Mouse (Mus musculus) heart, postnatal 25 days (tissue): Measurements from ENCODE around the gene Prmt6. TPM values are rescaled to one million over a fixed set of nuclear protein-coding genes. Genes with fewer than 3 reads are reported as not detected.

ENCODE experiments used
- DNase-seq: peaks from one replicate; pipeline ENCODE4 v3.0.0; 2022; ENCODE audit warnings: low spot score
- intact Hi-C: fragments of 180-260 bp; cut with DNase I; formaldehyde crosslinking; loops from one replicate; pipeline ENCODE4 v1.15.1; 2025
- total RNA-seq, 2 experiments: library from RNA; stranded (reverse); gene quantifications; 2 replicates each; pipeline ENCODE4 v1.2.3; 2021

Gene Prmt6
- 1 to 10 TPM; 3.5 to 4.1 TPM for total RNA-seq

GRCm38 (mm10) chr3:110250839-110251700 is at the start of gene Prmt6:
Prmt6 (minus strand) TSS chr3:110250998.
- intact Hi-C loops, result no loop called here
- peak; percentile 82 for DNase-seq

DNA sequence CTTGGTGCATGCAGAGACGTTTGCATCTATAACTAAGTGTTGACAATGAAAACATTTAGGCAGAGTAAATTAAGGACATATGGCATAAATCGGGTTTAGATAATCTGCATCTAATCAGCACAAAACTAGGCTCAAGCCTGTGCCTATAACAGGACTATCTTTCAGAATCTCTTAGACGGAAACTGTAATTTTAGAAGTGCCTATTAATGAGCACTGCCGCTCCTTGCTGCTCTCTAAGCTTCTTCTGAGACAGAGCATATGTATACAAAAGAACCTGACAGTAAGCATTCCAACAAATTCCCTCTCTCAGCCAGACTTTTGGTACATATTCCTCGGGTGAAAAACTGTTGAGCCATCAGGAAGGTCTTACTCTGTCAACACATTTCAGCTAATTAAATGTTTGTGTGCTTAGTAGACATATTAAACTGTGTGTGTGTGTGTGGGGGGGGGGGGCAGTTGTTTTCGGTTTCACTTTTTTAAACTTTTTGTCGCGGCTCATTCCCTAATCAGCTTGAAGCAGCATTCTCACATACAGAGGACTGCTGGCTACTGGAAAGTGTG is 39.8 kb upstream of the Prmt6 start:
- DNase-seq, result no peak
- intact Hi-C loops, result no loop called here

DNA sequence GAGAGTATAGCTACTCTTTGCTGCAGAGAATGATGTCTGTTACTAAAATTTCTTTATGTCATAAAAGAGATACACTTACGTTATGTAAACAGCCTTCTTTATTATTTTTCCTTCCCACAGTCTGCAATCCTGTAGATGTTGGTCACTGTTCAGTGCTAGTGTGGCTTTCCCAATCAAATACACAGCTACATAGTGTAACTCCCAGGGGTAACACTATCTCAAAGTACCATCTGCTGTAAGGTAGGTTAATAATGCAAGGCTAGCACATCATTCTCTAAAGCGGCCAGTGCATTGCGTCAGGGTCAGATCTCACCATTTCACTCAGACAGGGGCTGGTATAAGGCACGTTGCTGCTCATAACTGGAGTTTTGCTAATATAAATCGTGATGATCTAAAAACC is 31.9 kb upstream of the Prmt6 start:
- DNase-seq, result no peak
- intact Hi-C loops, result no loop called here

- no peak for DNase-seq
- intact Hi-C loops, result no loop called here
These were observed 17.0 kb upstream of the Prmt6 start for GRCm38 (mm10) chr3:110267790-110268189.

DNA sequence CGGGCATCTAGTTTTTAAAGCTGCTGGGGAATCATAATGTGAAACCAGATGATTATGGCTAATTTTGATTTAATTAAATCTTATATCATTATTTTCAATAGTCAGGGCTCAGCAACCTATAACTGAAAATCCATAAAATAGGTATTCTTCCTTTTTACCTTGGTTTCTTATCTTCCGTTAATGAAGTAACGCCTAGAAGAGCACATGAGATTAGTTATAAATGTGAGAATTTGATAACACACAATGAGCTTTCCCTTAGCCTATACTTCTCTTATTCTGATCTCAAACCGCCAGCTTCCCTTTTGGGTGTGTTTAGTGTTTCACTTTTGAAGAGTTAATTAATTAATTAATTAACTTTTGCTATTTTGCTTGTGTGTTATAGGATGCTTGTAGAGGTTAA is 2.3 kb upstream of the Prmt6 start:
- intact Hi-C loops, result no loop called here

GRCm38 (mm10) chr3:110249891-110250838 is 633 bp downstream of the Prmt6 start:
- intact Hi-C loops, result no loop called here
- peak; percentile 46 for DNase-seq

More for the DNA sequence above, 2.3 kb upstream of the Prmt6 start:
- DNase-seq, result no peak

- DNase-seq, result no peak
- intact Hi-C loops, result no loop called here
These were observed 13.9 kb downstream of the Prmt6 start for GRCm38 (mm10) chr3:110236819-110237463.

Other genes starting within 250 kb of the Prmt6 start
- under 1 TPM in 1 of 2 experiments, not detected in 1; 0.11 TPM for gene Ntng1, start 107.0 kb downstream of the Prmt6 start, total RNA-seq